9 mouse cellular contexts compared by ENCODE assay signal in the genomic region with DNA sequence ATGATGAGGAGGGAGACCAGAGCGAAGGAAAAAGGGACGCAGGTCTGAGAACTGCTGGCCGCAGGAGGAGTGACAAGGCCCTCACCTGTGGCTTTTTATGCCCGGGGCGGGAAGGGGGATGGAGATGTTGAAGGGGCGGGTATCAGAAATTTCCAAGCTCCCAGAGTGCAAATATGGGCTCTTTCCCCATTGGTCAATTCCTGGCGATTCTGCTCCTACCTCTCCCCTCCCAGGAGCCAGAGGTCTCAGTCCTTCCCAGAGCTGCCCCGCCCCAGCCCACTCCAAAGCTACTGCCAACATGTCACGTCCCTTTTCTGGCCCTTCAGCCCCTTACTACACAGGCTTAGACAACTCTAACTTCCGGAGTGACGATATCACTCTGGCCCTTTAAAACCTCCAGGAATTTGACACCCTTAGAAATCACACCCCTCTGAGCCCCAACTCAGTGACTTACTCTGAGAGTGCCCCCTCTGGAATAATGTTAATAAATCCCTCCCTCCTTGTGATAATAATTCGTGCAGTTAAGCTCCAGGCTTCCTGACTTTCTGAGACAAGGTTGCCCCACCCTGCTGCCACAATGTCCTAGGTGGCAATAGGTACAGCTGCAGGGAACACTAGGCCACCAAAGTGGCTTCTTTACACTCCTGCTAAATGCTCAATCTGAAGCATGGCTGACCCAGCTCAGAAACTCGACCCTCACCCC. TPM values are rescaled to one million over a fixed set of nuclear protein-coding genes. Genes with fewer than 3 reads are reported as not detected.
DNase-seq lines count a peak whose midpoint lies in the region; ATAC-seq lines count a peak whose summit lies in the region.
"Had no signal": no experiment of that assay in that cellular context is flagged by ENCODE, and none has a peak within 500 bp of the region (broad histone marks: within the 10 kb centered on the region; RNA-seq: fewer than 3 reads in every experiment).

No protein-coding gene starts in this region.

- peak overlapping the region; percentile 37 for H3K4me2 ChIP-seq in embryonic facial prominence, embryonic 11.5 days (ENCODE audit: low read depth, low read length)
- peak overlapping the region; percentile 55 for H3K4me2 ChIP-seq in forebrain, embryonic 12.5 days
- peak overlapping the region; percentile 47 for H3K4me2 ChIP-seq in midbrain, embryonic 14.5 days (ENCODE audit: low read length)

- DNase-seq in embryonic facial prominence, embryonic 11.5 days (ENCODE audit: low spot score) = peak; percentile 15
- peak; percentile 44 to 49 for DNase-seq in kidney, postnatal 4 days
- no peak for DNase-seq in midbrain, embryonic 14.5 days
- DNase-seq in adipocyte (ENCODE audit: low spot score) = no peak
- no peak for DNase-seq in adrenal gland, postnatal 36 days
- DNase-seq in gastrocnemius, postnatal 36 days = no peak
- no peak for DNase-seq in gastrocnemius, postnatal 14 days

- no peak overlapping the region for H3K9ac ChIP-seq in embryonic facial prominence, embryonic 11.5 days (replicated peaks; ENCODE audit: low read length)
- H3K9ac ChIP-seq in forebrain, embryonic 12.5 days = no peak overlapping the region; the same call in 1 of the 2 replicates
- no peak overlapping the region for H3K9ac ChIP-seq in midbrain, embryonic 14.5 days (replicated peaks; ENCODE audit: low read length)

- H3K27me3 ChIP-seq in embryonic facial prominence, embryonic 11.5 days (ENCODE audit: control insufficient read depth, insufficient read depth, low read length) = peaks cover 10% of the 10 kb centered on the region
- H3K27me3 ChIP-seq in forebrain, embryonic 12.5 days = peaks cover 42% of the 10 kb centered on the region
- H3K27me3 ChIP-seq in midbrain, embryonic 14.5 days (ENCODE audit: control insufficient read depth, insufficient read depth, low read length) = peaks cover 15% of the 10 kb centered on the region

- no peaks in the 10 kb centered on the region for H3K36me3 ChIP-seq in embryonic facial prominence, embryonic 11.5 days (replicated peaks; ENCODE audit: control insufficient read depth, insufficient read depth, low read depth, low read length)
- no peaks in the 10 kb centered on the region for H3K36me3 ChIP-seq in forebrain, embryonic 12.5 days (replicated peaks)
- H3K36me3 ChIP-seq in midbrain, embryonic 14.5 days (ENCODE audit: control insufficient read depth, insufficient read depth, low read length) = no peaks in the 10 kb centered on the region

- 2% methylated on average over 13 of the region's 13 CpGs for WGBS in embryonic facial prominence, embryonic 11.5 days
- 2% methylated on average over 13 of the region's 13 CpGs for WGBS in forebrain, embryonic 12.5 days
- WGBS in midbrain, embryonic 14.5 days = 4% methylated on average over 13 of the region's 13 CpGs

- H3K9me3 ChIP-seq in embryonic facial prominence, embryonic 11.5 days (replicated peaks; ENCODE audit: control insufficient read depth, low read length) = no peaks in the 10 kb centered on the region
- no peaks in the 10 kb centered on the region for H3K9me3 ChIP-seq in forebrain, embryonic 12.5 days
- no peaks in the 10 kb centered on the region for H3K9me3 ChIP-seq in midbrain, embryonic 14.5 days (ENCODE audit: control insufficient read depth, low read length)

- no peaks in the 10 kb centered on the region; the same call in 1 of the 2 replicates for H3K4me1 ChIP-seq in embryonic facial prominence, embryonic 11.5 days (ENCODE audit: control insufficient read depth, insufficient read depth, low read length)
- peaks cover 9% of the 10 kb centered on the region for H3K4me1 ChIP-seq in forebrain, embryonic 12.5 days
- 0 out of 2 replicates have a peak, but pooled peaks cover 5% of the 10 kb centered on the region for H3K4me1 ChIP-seq in midbrain, embryonic 14.5 days (ENCODE audit: control insufficient read depth, insufficient read depth, low read length)

- no peak for ATAC-seq in embryonic facial prominence, embryonic 11.5 days (replicated peaks; ENCODE audit: insufficient number of reproducible peaks, low FRiP score, low TSS enrichment, low read depth)
- no peak for ATAC-seq in forebrain, embryonic 12.5 days (ENCODE audit: low FRiP score)
- ATAC-seq in midbrain, embryonic 14.5 days (ENCODE audit: low FRiP score, low TSS enrichment) = no peak

- intact Hi-C loops in gastrocnemius, postnatal 36 days (cut with DNase I) = no loop called here
- intact Hi-C loops in gastrocnemius, postnatal 14 days (cut with DNase I; ENCODE audit: low total_unique reads) = no loop called here

- H3K27ac ChIP-seq in embryonic facial prominence, embryonic 11.5 days (replicated peaks; ENCODE audit: low read depth, low read length) = no peak overlapping the region
- no peak overlapping the region for H3K27ac ChIP-seq in forebrain, embryonic 12.5 days
- H3K27ac ChIP-seq in midbrain, embryonic 14.5 days (replicated peaks; ENCODE audit: low read depth, low read length) = no peak overlapping the region

- peak overlapping the region; percentile 21 for H3K4me3 ChIP-seq in embryonic facial prominence, embryonic 11.5 days (ENCODE audit: low read depth, low read length)
- peak overlapping the region; percentile 23 for H3K4me3 ChIP-seq in forebrain, embryonic 12.5 days (replicated peaks)
- H3K4me3 ChIP-seq in midbrain, embryonic 14.5 days (replicated peaks; ENCODE audit: low read depth, low read length) = peak overlapping the region; percentile 20

RNA-seq across cellular contexts. Expression of gene Krt19, which starts 2.5 kb away (rescaled TPM):
- polyA plus RNA-seq in embryonic facial prominence, embryonic 11.5 days (2014; fragmentation: Nextera tagmentation; extraction: Ambion mirVana) = 8.0 and 10.5 TPM in 2 replicates
- polyA plus RNA-seq in forebrain, embryonic 12.5 days (2016; fragmentation: Nextera tagmentation; extraction: Ambion mirVana) = 2.0 and 2.7 TPM in 2 replicates
- polyA plus RNA-seq in midbrain, embryonic 14.5 days (2014; fragmentation: Nextera tagmentation; extraction: Ambion mirVana) = 0.72 and 1.4 TPM in 2 replicates
- total RNA-seq in adrenal gland, postnatal 36 days (2021) = 1 to 10 TPM; 3.9 to 6.8 TPM
- total RNA-seq in gastrocnemius, postnatal 36 days (2021) = under 1 TPM; 0.41 to 0.57 TPM
- under 1 TPM; 0.38 to 0.51 TPM for total RNA-seq in gastrocnemius, postnatal 14 days (2021)
- total RNA-seq: left cerebral cortex, adult 8-10 months had no signal

RNA-seq across cellular contexts. Expression of gene Krt15, which starts 10.3 kb away (rescaled TPM):
- polyA plus RNA-seq in embryonic facial prominence, embryonic 11.5 days (2014; fragmentation: Nextera tagmentation; extraction: Ambion mirVana) = 8.2 and 8.6 TPM in 2 replicates
- polyA plus RNA-seq in forebrain, embryonic 12.5 days (2016; fragmentation: Nextera tagmentation; extraction: Ambion mirVana) = 2.4 and 6.0 TPM in 2 replicates
- polyA plus RNA-seq in midbrain, embryonic 14.5 days (2014; fragmentation: Nextera tagmentation; extraction: Ambion mirVana) = 0.16 TPM in 1 of 2 replicates, not detected in the other
- not detected for total RNA-seq in adrenal gland, postnatal 36 days (2021)
- total RNA-seq in gastrocnemius, postnatal 36 days (2021) = not detected
- total RNA-seq in gastrocnemius, postnatal 14 days (2021) = not detected
- total RNA-seq: left cerebral cortex, adult 8-10 months had no signal

RNA-seq across cellular contexts. Expression of gene Krt13, which starts 24.6 kb away (rescaled TPM):
- polyA plus RNA-seq in embryonic facial prominence, embryonic 11.5 days (2014; fragmentation: Nextera tagmentation; extraction: Ambion mirVana) = not detected in 2 replicates
- not detected in 2 replicates for polyA plus RNA-seq in forebrain, embryonic 12.5 days (2016; fragmentation: Nextera tagmentation; extraction: Ambion mirVana)
- not detected in 2 replicates for polyA plus RNA-seq in midbrain, embryonic 14.5 days (2014; fragmentation: Nextera tagmentation; extraction: Ambion mirVana)
- total RNA-seq in adrenal gland, postnatal 36 days (2021) = not detected
- total RNA-seq in gastrocnemius, postnatal 36 days (2021) = not detected
- total RNA-seq in gastrocnemius, postnatal 14 days (2021) = not detected
- total RNA-seq: left cerebral cortex, adult 8-10 months had no signal

RNA-seq across cellular contexts. Expression of gene Krt36, which starts 40.6 kb away (rescaled TPM):
- polyA plus RNA-seq in embryonic facial prominence, embryonic 11.5 days (2014; fragmentation: Nextera tagmentation; extraction: Ambion mirVana) = 0.13 TPM in 1 of 2 replicates, not detected in the other
- not detected in 2 replicates for polyA plus RNA-seq in forebrain, embryonic 12.5 days (2016; fragmentation: Nextera tagmentation; extraction: Ambion mirVana)
- not detected in 2 replicates for polyA plus RNA-seq in midbrain, embryonic 14.5 days (2014; fragmentation: Nextera tagmentation; extraction: Ambion mirVana)
- under 1 TPM; 0.16 to 0.36 TPM for total RNA-seq in adrenal gland, postnatal 36 days (2021)
- total RNA-seq in gastrocnemius, postnatal 36 days (2021) = not detected
- not detected for total RNA-seq in gastrocnemius, postnatal 14 days (2021)
- total RNA-seq: left cerebral cortex, adult 8-10 months had no signal

RNA-seq across cellular contexts. Expression of gene Krt9, which starts 47.0 kb away (rescaled TPM):
- polyA plus RNA-seq in embryonic facial prominence, embryonic 11.5 days (2014; fragmentation: Nextera tagmentation; extraction: Ambion mirVana) = not detected in 2 replicates
- polyA plus RNA-seq in forebrain, embryonic 12.5 days (2016; fragmentation: Nextera tagmentation; extraction: Ambion mirVana) = not detected in 2 replicates
- not detected in 2 replicates for polyA plus RNA-seq in midbrain, embryonic 14.5 days (2014; fragmentation: Nextera tagmentation; extraction: Ambion mirVana)
- not detected for total RNA-seq in adrenal gland, postnatal 36 days (2021)
- not detected for total RNA-seq in gastrocnemius, postnatal 36 days (2021)
- total RNA-seq in gastrocnemius, postnatal 14 days (2021) = not detected

Comparison
In these comparisons a context has a peak if more than half of its experiments do, and no peak if none do; other contexts are left out.
1. DNase-seq: peak in embryonic facial prominence, embryonic 11.5 days (single experiment) and kidney, postnatal 4 days (2 of 2); none in midbrain, embryonic 14.5 days (single experiment), adipocyte (single experiment), adrenal gland, postnatal 36 days (0 of 2), gastrocnemius, postnatal 36 days (0 of 2) and gastrocnemius, postnatal 14 days (single experiment).
2. Peak in every context shown above with its lines, with median percentiles within 50 percentile points of each other: H3K4me2 ChIP-seq and H3K4me3 ChIP-seq.